Mouse (Mus musculus): ENCODE data around the gene B3gnt2. TPM values are rescaled to one million over a fixed set of nuclear protein-coding genes. Genes with fewer than 3 reads are reported as not detected.

B3gnt2 gene
- 2.4 and 3.4 TPM in 2 replicates for polyA plus RNA-seq (2016; fragmentation: Nextera tagmentation; extraction: Ambion mirVana)

DNA sequence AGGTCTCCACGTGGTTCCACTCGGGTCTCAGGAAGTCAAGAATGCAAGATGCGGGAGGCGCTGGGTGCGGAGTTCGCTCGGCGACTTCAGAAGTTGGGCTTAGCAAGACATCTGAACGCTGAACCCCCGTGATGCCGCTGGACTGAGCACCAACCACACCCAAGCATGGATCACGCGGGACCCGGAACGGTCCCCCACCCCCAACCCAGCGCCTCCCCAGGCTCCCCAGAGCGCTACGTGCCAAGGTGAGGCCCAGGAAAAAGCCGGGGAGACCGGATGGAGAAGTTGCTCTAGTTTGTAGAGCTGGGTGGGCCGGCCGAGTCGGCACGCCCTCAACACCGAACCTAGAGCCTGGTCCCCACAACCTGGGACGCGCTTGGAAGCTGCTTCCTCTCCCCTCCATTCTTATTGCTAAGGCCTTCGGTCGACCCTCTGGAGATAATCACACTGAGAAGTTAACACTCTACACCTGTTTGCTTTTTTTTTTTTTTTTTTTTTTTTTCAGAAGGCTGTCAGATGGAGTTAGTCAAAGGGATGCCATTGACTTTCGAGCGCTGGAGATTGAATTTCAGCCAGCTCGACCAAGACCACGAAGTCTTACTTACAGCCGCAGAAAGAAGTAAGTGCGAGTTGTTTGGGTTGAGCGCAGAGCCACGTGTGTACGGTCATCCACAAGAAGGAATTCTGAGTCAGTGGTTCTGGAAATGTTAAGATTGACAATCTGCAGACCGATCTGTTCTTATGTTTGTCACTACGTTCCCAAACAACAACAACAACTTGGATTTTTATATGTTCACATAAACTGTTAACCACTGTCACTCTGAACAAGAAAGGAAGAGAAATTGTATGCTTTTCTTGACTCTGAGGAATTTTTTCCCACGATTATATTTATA lies at the start of gene B3gnt2:
TSS of gene B3gnt2 (minus strand) at position 627 of the 893 bp plus-strand sequence.
- Histone ChIP-seq H3K4me1 (peaks cover 32% of the 10 kb centered on the region), H3K4me3 (peak within 1 kb of the TSS; percentile 75), H3K9me3 (no peaks in the 10 kb centered on the region), H3K27ac (replicated peaks) (peak within 1 kb of the TSS; percentile 79), H3K27me3 (replicated peaks; ENCODE audit: low read depth, poor library complexity, severe bottlenecking) (peaks cover 93% of the 10 kb centered on the region), H3K36me3 (replicated peaks) (no peaks in the 10 kb centered on the region)
- peak; percentile 49 for DNase-seq (ENCODE audit: low spot score)
- WGBS, result 5% methylated on average over 41 of the region's 41 CpGs

DNA sequence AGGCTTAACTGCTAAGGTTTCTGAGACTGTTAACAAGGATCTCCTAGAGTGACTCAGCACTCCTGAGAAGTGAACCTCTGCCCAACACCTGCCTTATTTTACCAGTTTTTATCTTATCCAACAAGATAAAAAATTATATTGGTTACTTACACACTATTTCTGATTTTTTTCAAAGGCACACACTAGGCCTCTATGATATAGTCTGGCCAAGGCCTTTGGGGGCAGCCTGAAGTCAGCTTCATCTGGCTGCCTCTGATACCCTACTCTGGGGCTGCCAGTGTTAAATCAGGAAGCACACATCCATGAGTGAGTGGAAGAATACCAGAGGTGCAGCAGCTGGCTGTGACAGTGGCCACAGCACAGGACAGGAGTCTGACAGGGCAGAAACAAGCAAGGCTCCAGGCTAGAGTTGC lies 45.7 kb upstream of the B3gnt2 start:
- no peak overlapping the region for H3K27ac ChIP-seq (replicated peaks)
- no peaks in the 10 kb centered on the region for H3K4me1 ChIP-seq
- no peak overlapping the region for H3K4me3 ChIP-seq
- no peaks in the 10 kb centered on the region for H3K9me3 ChIP-seq
- no peaks in the 10 kb centered on the region for H3K36me3 ChIP-seq (replicated peaks)
- no peaks in the 10 kb centered on the region for H3K27me3 ChIP-seq (replicated peaks; ENCODE audit: low read depth, poor library complexity, severe bottlenecking)
- no peak for DNase-seq (ENCODE audit: low spot score)

DNA sequence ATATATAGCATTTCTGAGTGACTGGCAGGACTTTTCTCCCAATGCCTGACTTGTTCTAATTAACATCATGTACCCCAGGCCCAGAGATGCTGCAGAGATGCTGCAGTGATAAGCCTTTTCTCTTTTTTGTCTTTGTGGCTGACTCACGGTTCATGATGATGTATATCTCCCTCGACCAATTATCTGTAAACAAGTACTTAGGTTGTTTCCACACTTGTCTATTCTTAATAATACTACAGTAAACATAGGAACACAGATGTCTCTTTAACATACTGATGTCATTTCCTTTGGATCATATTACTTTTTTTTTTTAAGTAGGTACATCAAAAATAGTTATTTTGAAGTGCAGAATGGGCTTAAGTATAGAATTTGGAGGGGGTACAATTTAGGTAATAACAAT lies 42.2 kb upstream of the B3gnt2 start:
- H3K9me3 ChIP-seq, result no peaks in the 10 kb centered on the region
- H3K27me3 ChIP-seq (replicated peaks; ENCODE audit: low read depth, poor library complexity, severe bottlenecking), result no peaks in the 10 kb centered on the region
- no peaks in the 10 kb centered on the region for H3K4me1 ChIP-seq
- no peak for DNase-seq (ENCODE audit: low spot score)
- 84% methylated on average over 2 of the region's 2 CpGs for WGBS
- no peak overlapping the region for H3K27ac ChIP-seq (replicated peaks)
- H3K4me3 ChIP-seq, result no peak overlapping the region
- H3K36me3 ChIP-seq (replicated peaks), result peaks cover 25% of the 10 kb centered on the region

DNA sequence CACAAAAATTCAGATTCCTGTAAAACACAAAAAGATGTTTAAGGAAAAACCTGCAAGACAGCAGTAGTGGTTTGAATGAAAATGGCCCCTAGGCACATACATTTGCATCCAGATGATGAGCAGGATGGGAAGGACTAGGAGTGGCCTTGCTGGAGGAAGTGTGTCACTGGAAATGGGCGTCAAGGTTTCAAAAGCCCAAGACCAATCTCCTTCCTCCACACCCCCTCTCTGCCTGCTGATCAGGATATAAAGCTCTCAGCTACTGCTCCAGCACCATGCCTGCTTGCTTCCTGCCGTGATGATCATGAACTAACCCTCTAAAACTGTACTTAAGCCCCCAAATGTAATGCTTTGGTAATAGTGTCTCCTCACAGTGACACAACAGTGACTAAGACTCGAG lies 39.3 kb upstream of the B3gnt2 start:
- H3K4me1 ChIP-seq, result no peaks in the 10 kb centered on the region
- H3K27me3 ChIP-seq (replicated peaks; ENCODE audit: low read depth, poor library complexity, severe bottlenecking), result no peaks in the 10 kb centered on the region
- H3K9me3 ChIP-seq, result no peaks in the 10 kb centered on the region
- no peak overlapping the region for H3K4me3 ChIP-seq
- DNase-seq (ENCODE audit: low spot score), result no peak
- WGBS, result 83% methylated on average over 3 of the region's 3 CpGs
- H3K27ac ChIP-seq (replicated peaks), result no peak overlapping the region
- peaks cover 25% of the 10 kb centered on the region for H3K36me3 ChIP-seq (replicated peaks)

DNA sequence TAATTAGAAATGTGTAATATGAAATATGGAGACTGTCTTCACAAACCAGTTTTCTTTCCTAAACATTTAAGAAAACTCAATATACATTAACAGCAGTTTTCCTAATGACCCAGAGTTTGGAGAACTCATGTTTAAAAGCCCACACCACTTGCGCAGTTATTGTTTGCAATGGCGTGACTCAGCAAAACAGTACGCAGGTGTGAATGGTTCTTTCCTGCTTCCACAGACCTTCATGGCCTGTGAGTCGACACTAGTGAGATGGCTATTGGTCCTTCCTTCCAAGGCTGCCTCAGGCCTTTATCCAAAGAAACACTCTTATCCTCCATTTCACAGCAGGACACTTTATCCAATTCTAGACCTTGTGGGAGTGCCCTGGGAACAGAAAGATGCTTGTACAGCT lies 36.9 kb upstream of the B3gnt2 start:
- Histone ChIP-seq H3K27ac (replicated peaks) (no peak overlapping the region), H3K4me1 (peaks cover 4% of the 10 kb centered on the region; the same call in 1 of the 2 replicates), H3K36me3 (replicated peaks) (peaks cover 25% of the 10 kb centered on the region), H3K9me3 (no peaks in the 10 kb centered on the region), H3K27me3 (replicated peaks; ENCODE audit: low read depth, poor library complexity, severe bottlenecking) (no peaks in the 10 kb centered on the region), H3K4me3 (no peak overlapping the region)
- no peak for DNase-seq (ENCODE audit: low spot score)
- WGBS, result 97% methylated on average over 4 of the region's 4 CpGs

DNA sequence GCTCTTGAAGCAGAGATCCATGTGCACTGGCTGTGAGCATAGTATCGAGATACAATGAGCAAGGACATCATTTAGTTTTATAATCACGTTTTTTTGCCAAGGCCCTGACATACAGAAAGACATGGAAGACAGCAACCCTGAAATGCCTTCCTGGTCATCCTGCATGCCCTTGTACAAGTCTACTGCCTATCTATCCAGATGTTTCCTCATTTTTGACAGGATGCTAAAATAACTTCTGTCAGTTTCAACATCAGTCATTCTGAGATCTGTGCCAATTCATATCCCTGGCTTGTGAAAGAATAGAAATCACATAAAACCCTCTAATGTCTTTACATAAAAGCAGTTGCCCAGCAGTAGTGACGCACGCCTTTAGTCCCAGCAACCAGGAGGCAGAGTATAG lies 36.4 kb upstream of the B3gnt2 start:
- WGBS, result 90% methylated on average over 4 of the region's 4 CpGs
- Histone ChIP-seq H3K27me3 (replicated peaks; ENCODE audit: low read depth, poor library complexity, severe bottlenecking) (no peaks in the 10 kb centered on the region), H3K4me3 (no peak overlapping the region), H3K9me3 (no peaks in the 10 kb centered on the region), H3K4me1 (peaks cover 4% of the 10 kb centered on the region; the same call in 1 of the 2 replicates), H3K27ac (replicated peaks) (no peak overlapping the region), H3K36me3 (replicated peaks) (peaks cover 25% of the 10 kb centered on the region)
- DNase-seq (ENCODE audit: low spot score), result no peak

DNA sequence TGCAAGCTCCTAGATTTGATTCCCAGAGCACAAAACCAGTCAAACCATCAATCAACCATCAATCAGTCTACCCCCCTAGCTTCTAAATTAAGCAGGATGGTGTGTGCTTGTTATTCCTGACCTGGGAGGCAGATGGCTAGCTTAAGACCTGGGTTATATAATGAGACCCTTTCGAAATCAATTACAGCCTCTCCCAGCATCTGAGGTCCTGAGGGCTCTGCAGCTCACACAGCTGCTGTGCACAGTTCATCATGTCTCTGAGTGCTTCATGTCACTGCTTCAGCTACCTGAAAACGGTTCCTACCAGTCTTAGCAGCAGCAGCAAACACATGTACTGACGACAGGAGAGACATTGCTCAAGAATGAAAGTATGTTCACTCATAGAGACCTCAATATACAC lies 32.3 kb upstream of the B3gnt2 start:
- H3K27me3 ChIP-seq (replicated peaks; ENCODE audit: low read depth, poor library complexity, severe bottlenecking), result no peaks in the 10 kb centered on the region
- peaks cover 1% of the 10 kb centered on the region; the same call in 1 of the 2 replicates for H3K36me3 ChIP-seq (replicated peaks)
- no peak overlapping the region for H3K27ac ChIP-seq (replicated peaks)
- no peak overlapping the region for H3K4me3 ChIP-seq
- H3K9me3 ChIP-seq, result no peaks in the 10 kb centered on the region
- DNase-seq (ENCODE audit: low spot score), result no peak
- WGBS, result 66% methylated on average over 3 of the region's 3 CpGs
- peaks cover 4% of the 10 kb centered on the region; the same call in 1 of the 2 replicates for H3K4me1 ChIP-seq

DNA sequence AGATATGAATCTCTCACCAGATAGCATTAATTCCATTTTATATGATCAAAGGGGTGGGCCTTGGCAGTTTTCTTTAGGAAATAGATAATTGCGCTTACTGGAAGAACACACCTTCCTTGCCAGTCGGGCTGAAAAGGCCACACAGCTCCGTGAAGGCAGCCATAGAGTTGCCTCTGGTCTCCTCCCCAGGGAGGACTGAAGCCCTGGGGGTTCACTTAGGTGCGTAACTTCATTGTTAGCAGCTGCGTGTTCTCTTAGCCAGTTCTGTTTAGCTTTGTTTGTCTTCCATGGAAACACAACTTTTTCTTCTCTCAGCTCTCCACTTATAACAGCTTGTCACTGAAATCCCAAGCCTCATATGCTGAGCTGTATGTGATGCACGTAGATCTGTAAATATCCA lies 31.7 kb upstream of the B3gnt2 start:
- Histone ChIP-seq H3K9me3 (no peaks in the 10 kb centered on the region), H3K4me1 (peaks cover 4% of the 10 kb centered on the region; the same call in 1 of the 2 replicates), H3K4me3 (no peak overlapping the region), H3K27me3 (replicated peaks; ENCODE audit: low read depth, poor library complexity, severe bottlenecking) (no peaks in the 10 kb centered on the region), H3K27ac (replicated peaks) (no peak overlapping the region), H3K36me3 (replicated peaks) (no peaks in the 10 kb centered on the region)
- 73% methylated on average over 6 of the region's 6 CpGs for WGBS
- DNase-seq (ENCODE audit: low spot score), result no peak

DNA sequence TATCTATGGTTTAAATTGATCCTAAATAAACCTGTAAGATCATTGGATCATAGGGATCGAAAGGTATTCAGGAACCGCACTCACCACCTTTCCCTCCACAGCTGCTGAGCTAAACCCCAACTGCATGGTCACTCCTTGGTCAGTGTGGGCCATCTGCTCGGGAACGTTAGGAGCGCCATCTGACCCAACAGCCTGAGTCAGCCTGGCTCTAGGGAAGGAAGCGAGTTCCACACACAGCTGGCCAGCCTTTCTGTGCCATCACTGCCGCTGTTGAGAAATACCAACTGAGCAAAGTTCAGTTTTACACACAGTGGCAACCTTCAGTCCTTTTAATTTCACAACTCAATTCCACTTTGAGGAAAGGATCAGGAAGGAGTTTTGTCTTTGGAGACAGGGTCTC lies 31.1 kb upstream of the B3gnt2 start:
- no peak overlapping the region for H3K4me3 ChIP-seq
- H3K27ac ChIP-seq (replicated peaks), result no peak overlapping the region
- H3K4me1 ChIP-seq, result peaks cover 4% of the 10 kb centered on the region; the same call in 1 of the 2 replicates
- H3K9me3 ChIP-seq, result no peaks in the 10 kb centered on the region
- no peak for DNase-seq (ENCODE audit: low spot score)
- H3K27me3 ChIP-seq (replicated peaks; ENCODE audit: low read depth, poor library complexity, severe bottlenecking), result no peaks in the 10 kb centered on the region
- WGBS, result 90% methylated on average over 7 of the region's 7 CpGs
- H3K36me3 ChIP-seq (replicated peaks), result no peaks in the 10 kb centered on the region

DNA sequence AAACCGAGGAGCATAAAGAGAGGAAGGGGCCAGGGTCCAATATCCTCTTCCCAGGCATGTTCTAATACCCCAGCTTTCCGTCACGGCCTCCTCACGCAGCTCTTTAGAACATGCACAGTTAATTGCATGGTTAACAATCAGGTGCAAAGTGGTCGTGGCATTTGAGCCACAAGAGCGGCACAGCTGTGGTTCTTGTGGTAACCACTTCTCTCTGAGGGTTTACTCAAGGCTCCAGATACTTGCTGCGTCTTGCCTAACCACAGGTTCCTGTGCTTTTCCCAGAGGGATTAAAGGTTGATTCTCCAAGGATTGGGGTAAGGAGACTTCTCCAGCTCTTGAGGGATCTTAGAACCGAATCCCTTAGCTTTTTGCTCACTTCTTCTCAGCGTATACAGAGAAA lies 30.5 kb upstream of the B3gnt2 start:
- H3K27ac ChIP-seq (replicated peaks), result no peak overlapping the region
- no peaks in the 10 kb centered on the region for H3K27me3 ChIP-seq (replicated peaks; ENCODE audit: low read depth, poor library complexity, severe bottlenecking)
- H3K4me1 ChIP-seq, result peaks cover 4% of the 10 kb centered on the region; the same call in 1 of the 2 replicates
- H3K9me3 ChIP-seq, result no peaks in the 10 kb centered on the region
- WGBS, result 84% methylated on average over 9 of the region's 9 CpGs
- DNase-seq (ENCODE audit: low spot score), result no peak
- no peak overlapping the region for H3K4me3 ChIP-seq
- H3K36me3 ChIP-seq (replicated peaks), result no peaks in the 10 kb centered on the region

DNA sequence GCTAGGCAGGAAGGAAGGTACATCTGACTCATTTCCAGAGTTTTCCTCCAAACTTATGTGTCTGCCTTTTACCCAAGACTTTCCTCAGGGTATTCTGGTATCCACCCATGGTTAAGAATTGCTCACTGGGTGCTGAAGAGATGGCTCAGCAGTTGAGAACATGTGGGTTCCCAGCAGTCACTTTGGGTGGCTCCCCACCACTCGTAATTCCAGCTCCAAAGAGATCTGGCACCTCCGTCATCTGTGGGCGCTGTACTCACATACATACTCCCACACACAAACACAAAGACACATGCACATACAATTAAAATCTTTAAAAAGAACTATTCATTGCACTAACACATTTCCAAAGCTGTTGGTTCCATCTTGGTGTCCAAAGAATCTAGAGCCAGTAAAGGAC lies 28.5 kb upstream of the B3gnt2 start:
- WGBS, result 93% methylated on average over 3 of the region's 3 CpGs
- no peaks in the 10 kb centered on the region for H3K9me3 ChIP-seq
- H3K27ac ChIP-seq (replicated peaks), result no peak overlapping the region
- H3K4me1 ChIP-seq, result peaks cover 4% of the 10 kb centered on the region; the same call in 1 of the 2 replicates
- no peak for DNase-seq (ENCODE audit: low spot score)
- no peaks in the 10 kb centered on the region for H3K27me3 ChIP-seq (replicated peaks; ENCODE audit: low read depth, poor library complexity, severe bottlenecking)
- no peak overlapping the region for H3K4me3 ChIP-seq
- no peaks in the 10 kb centered on the region for H3K36me3 ChIP-seq (replicated peaks)

DNA sequence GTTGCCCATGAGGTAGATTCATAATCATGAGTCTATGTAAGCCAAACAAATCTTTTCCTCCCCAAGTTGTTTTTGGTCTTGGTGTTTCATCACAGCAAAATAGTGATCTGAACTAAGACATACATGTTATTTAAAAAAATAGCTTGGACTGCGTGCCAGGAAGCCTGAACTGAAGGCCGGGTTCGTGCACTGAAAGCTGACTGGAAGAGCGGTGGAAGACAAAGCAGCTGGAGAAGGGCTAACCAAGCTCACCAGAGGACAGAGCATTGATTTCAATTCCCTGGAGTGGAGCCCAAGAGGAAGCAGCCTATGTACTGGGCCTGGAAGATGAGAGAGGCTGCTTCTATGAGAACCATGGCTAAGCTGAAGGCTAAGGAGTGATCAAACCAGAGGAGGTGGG lies 26.2 kb upstream of the B3gnt2 start:
- H3K4me1 ChIP-seq, result no peaks in the 10 kb centered on the region
- no peak overlapping the region for H3K27ac ChIP-seq (replicated peaks)
- H3K36me3 ChIP-seq (replicated peaks), result no peaks in the 10 kb centered on the region
- no peak overlapping the region for H3K4me3 ChIP-seq
- no peak for DNase-seq (ENCODE audit: low spot score)
- H3K27me3 ChIP-seq (replicated peaks; ENCODE audit: low read depth, poor library complexity, severe bottlenecking), result no peaks in the 10 kb centered on the region
- 93% methylated on average over 4 of the region's 4 CpGs for WGBS
- no peaks in the 10 kb centered on the region for H3K9me3 ChIP-seq

DNA sequence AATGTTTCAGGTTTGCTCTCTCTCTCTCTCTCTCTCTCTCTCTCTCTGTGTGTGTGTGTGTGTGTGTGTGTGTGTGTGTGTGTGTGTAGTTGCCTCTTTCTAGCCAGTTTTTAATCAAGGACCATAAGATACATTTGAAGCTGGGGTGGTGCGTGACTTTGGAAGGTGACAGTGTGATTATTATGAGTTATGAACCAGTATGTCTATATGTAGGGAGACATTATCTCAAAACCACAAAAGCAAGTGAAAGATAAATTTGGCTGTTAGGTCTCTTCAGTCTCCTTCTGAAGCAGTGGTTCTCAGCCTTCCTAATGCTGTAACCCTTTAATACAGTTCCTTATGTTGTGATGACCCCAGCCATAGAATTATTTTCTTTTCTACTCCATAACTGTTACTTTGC lies 24.6 kb upstream of the B3gnt2 start:
- Histone ChIP-seq H3K36me3 (replicated peaks) (no peaks in the 10 kb centered on the region), H3K9me3 (no peaks in the 10 kb centered on the region), H3K27me3 (replicated peaks; ENCODE audit: low read depth, poor library complexity, severe bottlenecking) (no peaks in the 10 kb centered on the region), H3K27ac (replicated peaks) (no peak overlapping the region), H3K4me1 (no peaks in the 10 kb centered on the region), H3K4me3 (no peak overlapping the region)
- WGBS, result 97% methylated on average over 1 of the region's 1 CpGs
- DNase-seq (ENCODE audit: low spot score), result no peak
